8 mouse cellular contexts compared by ENCODE assay signal in the genomic region with DNA sequence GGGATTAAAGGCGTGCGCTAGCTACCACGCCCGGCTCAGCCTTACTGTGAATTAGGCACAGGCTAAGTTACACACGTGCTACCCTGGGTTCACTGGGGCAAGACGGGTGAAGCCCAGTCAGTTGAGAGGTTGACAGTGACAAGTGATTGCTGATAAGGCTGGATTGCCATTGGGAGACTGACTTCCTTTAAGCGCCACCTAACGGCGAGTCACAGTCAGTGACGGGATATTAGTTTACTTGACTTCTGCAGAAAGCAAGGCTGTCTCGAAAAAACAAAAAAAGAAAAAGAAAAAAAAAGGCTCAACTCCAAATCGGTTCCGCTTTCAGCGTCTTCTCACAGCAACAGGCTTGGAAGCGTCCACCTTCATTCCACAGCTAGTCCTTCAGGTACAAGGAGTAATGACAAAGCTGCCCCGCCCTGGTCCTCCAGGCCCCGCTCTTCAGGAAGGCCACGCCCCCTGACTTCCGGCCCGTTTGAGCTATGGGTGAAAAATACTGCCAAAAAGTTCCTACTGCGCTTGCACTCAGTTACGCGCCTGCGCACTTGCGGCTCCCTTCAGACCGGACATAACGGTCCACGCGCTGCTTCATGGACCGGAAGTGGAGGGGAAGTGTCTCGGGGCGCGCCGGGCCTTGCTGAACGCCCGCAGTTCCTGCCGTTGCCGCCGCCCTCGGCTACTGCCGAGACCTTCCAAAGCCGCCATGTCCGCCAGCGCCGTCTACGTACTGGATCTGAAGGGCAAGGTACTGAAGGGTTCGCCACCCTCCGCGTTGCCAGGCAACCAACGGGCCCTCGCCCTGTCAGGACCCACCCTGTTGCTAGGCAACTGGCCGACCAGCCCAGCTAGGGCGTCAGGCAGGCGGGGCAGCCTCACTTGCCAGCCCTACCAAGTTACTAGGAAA. TPM values are rescaled to one million over a fixed set of nuclear protein-coding genes. Genes with fewer than 3 reads are reported as not detected.
DNase-seq lines count a peak whose midpoint lies in the region; ATAC-seq and TF ChIP-seq lines count a peak whose summit lies in the region.

A gene (plus strand): TSS at position 520 of the 904 bp plus-strand sequence.

- peak; percentile 92 for ATAC-seq in Patski
- peak; percentile 97 for ATAC-seq in hindbrain, embryonic 13.5 days (ENCODE audit: low FRiP score)

- H3K36me3 ChIP-seq in hindbrain, embryonic 13.5 days, result peaks cover 19% of the 10 kb centered on the region

- peak within 1 kb of the TSS; percentile 96 for H3K27ac ChIP-seq in hindbrain, embryonic 13.5 days

- in situ Hi-C loops in Patski (cut with MboI; ENCODE audit: low pct_unique_long_range_greater_than_20kb), result no loop called here

- peak; percentile 91 for DNase-seq in Patski (ENCODE audit: low read depth, low spot score)
- DNase-seq in cerebellum, postnatal 14 days, result peak; percentile 98 to 99
- DNase-seq in frontal cortex, postnatal 14 days (ENCODE audit: low spot score in 2 of 2), result peak; percentile 95 to 97
- peak; percentile 90 to 94 for DNase-seq in layer of hippocampus, postnatal 25 days (ENCODE audit: extremely low spot score in 1 of 2, low spot score in 1 of 2)
- peak; percentile 99 for DNase-seq in lung, postnatal 25 days (ENCODE audit: low spot score)
- DNase-seq in retina, embryonic 14.5 days (ENCODE audit: low spot score), result peak; percentile 99
- DNase-seq in thymus, postnatal 4 days, result peak; percentile 99

- peak within 1 kb of the TSS; percentile 83 for H3K4me2 ChIP-seq in hindbrain, embryonic 13.5 days

- H3K4me3 ChIP-seq in hindbrain, embryonic 13.5 days, result peak within 1 kb of the TSS; percentile 64

- H3K9ac ChIP-seq in hindbrain, embryonic 13.5 days, result peak within 1 kb of the TSS; percentile 77

- POLR2A ChIA-PET in Patski (lab: Charles Lee), result interaction anchor here (1.0 kb wide), 1 partner anchor 16 kb away, joined by 3 read pairs; no protein-coding TSS in a partner anchor

- under 1% methylated on average over 54 of the region's 54 CpGs for WGBS in hindbrain, embryonic 13.5 days

- H3K9me3 ChIP-seq in hindbrain, embryonic 13.5 days, result no peaks in the 10 kb centered on the region

- CTCF ChIA-PET in Patski (lab: Charles Lee), result interaction anchor here (0.7 to 2.5 kb wide), 10 partner anchors 9 to 105 kb away, joined by 3 to 37 read pairs (median 5); a partner anchor contains a TSS

- no peak for TF ChIP-seq CTCF in Patski (IDR thresholded peaks at IDR 0.05)

- no peaks in the 10 kb centered on the region for H3K27me3 ChIP-seq in Patski
- no peaks in the 10 kb centered on the region for H3K27me3 ChIP-seq in hindbrain, embryonic 13.5 days

- peaks cover 30% of the 10 kb centered on the region for H3K4me1 ChIP-seq in hindbrain, embryonic 13.5 days (replicated peaks)

RNA-seq across cellular contexts. Expression of the gene that starts here (rescaled TPM):
- 93.1 TPM for polyA plus RNA-seq in Patski (2021)
- 247 and 261 TPM in 2 replicates for polyA plus RNA-seq in hindbrain, embryonic 13.5 days (2015; fragmentation: Nextera tagmentation; extraction: Ambion mirVana)
- 10 to 100 TPM; 85.8 to 96.2 TPM for total RNA-seq in layer of hippocampus, postnatal 25 days (2021)

Comparison
In these comparisons a context has a peak if more than half of its experiments do, and no peak if none do; other contexts are left out.
1. Peak in every context shown above with its lines: DNase-seq, ATAC-seq, H3K4me3 ChIP-seq and H3K27ac ChIP-seq.